Comparison of ENCODE assay signal across 12 mouse cellular contexts in genomic region chr1:187999121-187999520, GRCm38 (mm10).
DNase-seq lines count a peak whose midpoint lies in the region; ATAC-seq and TF ChIP-seq lines count a peak whose summit lies in the region.
"Had no signal": no experiment of that assay in that cellular context is flagged by ENCODE, and none has a peak within 500 bp of the region (broad histone marks: within the 10 kb centered on the region; RNA-seq: fewer than 3 reads in every experiment).

No protein-coding gene starts in this region.

- H3K4me2 ChIP-seq in heart, postnatal 0 days (ENCODE audit: low read depth, low read length): peak overlapping the region; percentile 62
- H3K4me2 ChIP-seq in forebrain, embryonic 14.5 days (ENCODE audit: low read length): peak overlapping the region; percentile 23
- H3K4me2 ChIP-seq in midbrain, embryonic 14.5 days (ENCODE audit: low read length): peak overlapping the region; percentile 33

- H3K9ac ChIP-seq in heart, postnatal 0 days (replicated peaks; ENCODE audit: low read depth, low read length): peak overlapping the region; percentile 13
- H3K9ac ChIP-seq in forebrain, embryonic 14.5 days (ENCODE audit: low read length): no peak overlapping the region
- H3K9ac ChIP-seq in midbrain, embryonic 14.5 days (replicated peaks; ENCODE audit: low read length): no peak overlapping the region

- H3K9me3 ChIP-seq in heart, postnatal 0 days (replicated peaks; ENCODE audit: control insufficient read depth, low read length): no peaks in the 10 kb centered on the region
- no peaks in the 10 kb centered on the region for H3K9me3 ChIP-seq in forebrain, embryonic 14.5 days (replicated peaks; ENCODE audit: control insufficient read depth, low read length)
- no peaks in the 10 kb centered on the region for H3K9me3 ChIP-seq in midbrain, embryonic 14.5 days (ENCODE audit: control insufficient read depth, low read length)

- H3K4me3 ChIP-seq in heart, postnatal 0 days (ENCODE audit: low read depth, low read length): peak overlapping the region; percentile 36
- H3K4me3 ChIP-seq in forebrain, embryonic 14.5 days (ENCODE audit: low read depth, low read length): peak overlapping the region; percentile 16
- H3K4me3 ChIP-seq in midbrain, embryonic 14.5 days (replicated peaks; ENCODE audit: low read depth, low read length): peak overlapping the region; percentile 18

- no peak for ATAC-seq in heart, postnatal 0 days (ENCODE audit: insufficient read depth, low read depth)
- ATAC-seq in forebrain, embryonic 14.5 days: no peak
- no peak for ATAC-seq in midbrain, embryonic 14.5 days (ENCODE audit: low FRiP score, low TSS enrichment)

- H3K4me1 ChIP-seq in heart, postnatal 0 days (ENCODE audit: control insufficient read depth, insufficient read depth): 0 out of 2 replicates have a peak, but pooled peaks cover 4% of the 10 kb centered on the region
- peaks cover 6% of the 10 kb centered on the region for H3K4me1 ChIP-seq in forebrain, embryonic 14.5 days (ENCODE audit: control insufficient read depth, insufficient read depth, low read length)
- H3K4me1 ChIP-seq in midbrain, embryonic 14.5 days (ENCODE audit: control insufficient read depth, insufficient read depth, low read length): no peaks in the 10 kb centered on the region

- TF ChIP-seq EP300 in heart, postnatal 0 days (IDR thresholded peaks at IDR 0.05; ENCODE audit: low read depth): no peak

- H3K27ac ChIP-seq in heart, postnatal 0 days (ENCODE audit: low read depth): peak overlapping the region; percentile 67
- H3K27ac ChIP-seq in forebrain, embryonic 14.5 days (ENCODE audit: low read depth, low read length): no peak overlapping the region
- H3K27ac ChIP-seq in midbrain, embryonic 14.5 days (replicated peaks; ENCODE audit: low read depth, low read length): 0 out of 2 replicates have a peak overlapping the region, but pooled peaks have one; percentile 9

- H3K36me3 ChIP-seq in heart, postnatal 0 days (replicated peaks; ENCODE audit: control insufficient read depth, insufficient read depth, low read length): no peaks in the 10 kb centered on the region
- H3K36me3 ChIP-seq in forebrain, embryonic 14.5 days (ENCODE audit: control insufficient read depth, insufficient read depth, low read length): no peaks in the 10 kb centered on the region
- no peaks in the 10 kb centered on the region for H3K36me3 ChIP-seq in midbrain, embryonic 14.5 days (ENCODE audit: control insufficient read depth, insufficient read depth, low read length)

- 29% methylated on average over 4 of the region's 4 CpGs for WGBS in heart, postnatal 0 days
- 48% methylated on average over 4 of the region's 4 CpGs for WGBS in forebrain, embryonic 14.5 days
- WGBS in midbrain, embryonic 14.5 days: 64% methylated on average over 4 of the region's 4 CpGs

- TF ChIP-seq CTCF in heart, postnatal 0 days (IDR thresholded peaks at IDR 0.05; ENCODE audit: low read depth): no peak

- H3K27me3 ChIP-seq in heart, postnatal 0 days (ENCODE audit: control insufficient read depth, insufficient read depth, low read length): no peaks in the 10 kb centered on the region
- H3K27me3 ChIP-seq in forebrain, embryonic 14.5 days (replicated peaks; ENCODE audit: control insufficient read depth, insufficient read depth, low read length): no peaks in the 10 kb centered on the region
- H3K27me3 ChIP-seq in midbrain, embryonic 14.5 days (ENCODE audit: control insufficient read depth, insufficient read depth, low read length): no peaks in the 10 kb centered on the region

- peak; percentile 53 to 56 for DNase-seq in cerebellum, postnatal 10 days
- DNase-seq in cerebellum, adult 11-12 months: no peak
- DNase-seq in heart, postnatal 0 days (ENCODE audit: low spot score): no peak
- no peak for DNase-seq in heart, adult 18-20 months
- DNase-seq in forebrain, embryonic 14.5 days (ENCODE audit: low spot score): no peak
- no peak for DNase-seq in midbrain, embryonic 14.5 days
- no peak for DNase-seq in layer of hippocampus, postnatal 14 days (ENCODE audit: low spot score in 2 of 2)
- DNase-seq in urinary bladder, adult 18-20 months (ENCODE audit: low spot score in 2 of 2): no peak
- DNase-seq: cerebellum, postnatal 36 days; liver; lung, postnatal 10 days; right cerebral cortex, postnatal 14 days had no signal

Comparison
In these comparisons a context has a peak if more than half of its experiments do, and no peak if none do; other contexts are left out.
1. DNase-seq: peak in cerebellum, postnatal 10 days (2 of 2); none in cerebellum, adult 11-12 months (single experiment), heart, postnatal 0 days (single experiment), heart, adult 18-20 months (0 of 2), forebrain, embryonic 14.5 days (single experiment), midbrain, embryonic 14.5 days (single experiment), layer of hippocampus, postnatal 14 days (0 of 2) and urinary bladder, adult 18-20 months (0 of 2).
2. Peak in every context shown above with its lines, with median percentiles within 50 percentile points of each other: H3K4me2 ChIP-seq and H3K4me3 ChIP-seq.